Mouse (Mus musculus) heart, adult 2 months (tissue): ENCODE results near the gene Rarres1.

ENCODE experiments used
- EP300 ChIP-seq: fragments of 200-500 bp; IDR thresholded peaks from 2 replicates; pipeline ENCODE4 v1.6.1; 2011; ENCODE audit warnings: low read depth, low read length, control low read depth; ENCODE audit not compliant: insufficient read depth
- POLR2A ChIP-seq: fragments of 200-500 bp; IDR thresholded peaks from 2 replicates; pipeline ENCODE4 v1.6.1; 2011; ENCODE audit warnings: mild to moderate bottlenecking, low read depth, low read length, control low read depth; ENCODE audit not compliant: insufficient read depth

DNA sequence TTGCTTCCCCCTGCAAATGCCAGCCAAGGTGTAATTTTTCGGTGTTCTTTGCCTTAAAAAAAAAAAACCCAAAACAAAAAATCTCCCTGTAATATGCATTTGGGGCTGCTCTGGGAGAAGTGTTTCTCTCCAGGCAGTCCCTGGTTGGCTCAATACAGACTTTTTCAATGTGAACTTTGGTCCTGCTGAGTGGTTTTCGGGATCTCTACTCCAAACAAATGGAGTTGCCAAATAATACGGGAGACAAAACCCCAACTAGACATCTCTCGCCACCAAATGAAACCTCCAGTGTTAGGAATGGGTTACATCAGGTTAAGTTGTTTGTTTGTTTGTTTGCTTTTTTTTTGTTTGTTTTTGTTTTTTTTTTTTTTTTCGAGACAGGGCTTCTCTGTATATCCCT lies 39.9 kb upstream of the Rarres1 start:
- TF ChIP-seq POLR2A (no peak), EP300 (no peak)
